20 mouse cellular contexts compared by ENCODE assay signal in the genomic region with DNA sequence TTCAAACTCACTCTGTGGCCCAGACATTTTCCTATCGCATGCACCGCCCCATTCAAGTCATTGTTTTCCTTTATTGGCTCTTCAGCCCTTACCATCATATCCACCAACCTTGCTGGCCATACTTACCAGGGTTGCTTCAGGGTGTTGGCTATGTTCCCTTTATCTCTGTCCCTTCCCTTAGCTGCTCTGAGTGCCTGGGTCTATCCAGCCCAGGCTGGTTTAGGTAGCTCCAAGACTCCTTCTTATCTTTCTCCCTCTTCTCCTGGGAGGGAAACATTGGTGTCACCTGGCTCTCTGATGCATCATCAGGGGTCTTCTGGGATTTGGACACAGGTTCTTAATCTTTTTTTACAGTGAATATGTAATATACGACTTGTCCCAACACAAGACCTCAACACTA.
"Had no signal": no experiment of that assay in that cellular context is flagged by ENCODE, and none has a peak within 500 bp of the region (broad histone marks: within the 10 kb centered on the region; RNA-seq: fewer than 3 reads in every experiment).

No protein-coding gene starts in this region.

- H3K4me3 ChIP-seq: left cerebral cortex, adult 2 months; megakaryocyte, embryonic 14.5 days; midbrain, embryonic 10.5 days; midbrain, embryonic 13.5 days; myocyte; neural tube, embryonic 13.5 days; stomach, embryonic 15.5 days had no signal

- H3K36me3 ChIP-seq: midbrain, embryonic 10.5 days; midbrain, embryonic 13.5 days; neural tube, embryonic 13.5 days; stomach, embryonic 15.5 days had no signal

- DNase-seq: kidney, adult 2 months; kidney, postnatal 25 days; layer of hippocampus, postnatal 36 days; lung, adult 2 months; lung, postnatal 14 days; retina, postnatal 1 day; right cerebral cortex, postnatal 25 days; spleen, adult 18-20 months; thymus, postnatal 25 days had no signal

- H3K9ac ChIP-seq: midbrain, embryonic 13.5 days; neural tube, embryonic 13.5 days; stomach, embryonic 15.5 days had no signal

- H3K4me2 ChIP-seq: liver, embryonic 11.5 days; midbrain, embryonic 13.5 days; neural tube, embryonic 13.5 days; stomach, embryonic 15.5 days had no signal

- H3K27ac ChIP-seq: kidney, postnatal 0 days; left cerebral cortex, adult 2 months; macrophage; midbrain, embryonic 10.5 days; midbrain, embryonic 13.5 days; neural tube, embryonic 13.5 days; stomach, embryonic 15.5 days had no signal

- H3K9me3 ChIP-seq: megakaryocyte, embryonic 14.5 days; midbrain, embryonic 10.5 days; midbrain, embryonic 13.5 days; neural tube, embryonic 13.5 days; stomach, embryonic 15.5 days had no signal

- H3K27me3 ChIP-seq: megakaryocyte, embryonic 14.5 days; midbrain, embryonic 13.5 days; neural tube, embryonic 13.5 days; stomach, embryonic 15.5 days had no signal

- H3K4me1 ChIP-seq: stomach, embryonic 15.5 days had no signal

- ATAC-seq: midbrain, embryonic 13.5 days; midbrain, embryonic 16.5 days had no signal
